Mouse (Mus musculus) adrenal gland, postnatal 10 days (tissue): ENCODE results near the gene Eci3. TPM values are rescaled to one million over a fixed set of nuclear protein-coding genes. Genes with fewer than 3 reads are reported as not detected.

Experiments used
- DNase-seq: peaks from one replicate; pipeline ENCODE4 v3.0.0; 2021; ENCODE audit warnings: mixed read lengths
- total RNA-seq, 2 experiments: library from RNA; stranded (reverse); gene quantifications; 2 replicates each; pipeline ENCODE4 v1.2.3; 2021

The Eci3 gene
- total RNA-seq, 2 experiments from 2014 or later: 1.9 to 4.2 TPM

- no peak for DNase-seq
These were observed 28.5 kb downstream of the Eci3 start for GRCm38 (mm10) chr13:34934931-34935644.

- DNase-seq: no peak
These were observed 39.4 kb downstream of the Eci3 start, which contains the start of the genes Fam217a and 4933417A18Rik for GRCm38 (mm10) chr13:34924210-34924609. TSS of gene Fam217a (minus strand) at chr13:34924310. TSS of gene 4933417A18Rik (plus strand) at chr13:34924409.

GRCm38 (mm10) chr13:34916520-34917167 lies 47.0 kb downstream of the Eci3 start:
- DNase-seq: peak; percentile 35

GRCm38 (mm10) chr13:34914614-34915013 lies 49.0 kb downstream of the Eci3 start:
- DNase-seq: no peak

Other genes with a start within 250 kb of the Eci3 start
- not detected for gene Fam50b, start 229.0 kb downstream of the Eci3 start, total RNA-seq
- 10 to 100 TPM; 70.9 to 98.9 TPM for gene Prpf4b, start 88.5 kb downstream of the Eci3 start, total RNA-seq
- under 1 TPM; 0.57 to 0.79 TPM for gene Fam217a, start 39.5 kb downstream of the Eci3 start, total RNA-seq
- gene 4933417A18Rik, start 39.4 kb downstream of the Eci3 start, total RNA-seq: not detected
- gene Eci2, start 63.3 kb upstream of the Eci3 start, total RNA-seq: 100 to 1,000 TPM; 254 to 255 TPM